Mouse (Mus musculus) spleen, embryonic (tissue): ENCODE measurements around the gene Numa1.

ENCODE experiments used
- CTCF ChIA-PET: fragments of 350-600 bp; sonication (Branson Sonifier 250); formaldehyde crosslinking; loops from one replicate; lab custom pipeline; 2022; lab: Charles Lee

The Numa1 gene

DNA sequence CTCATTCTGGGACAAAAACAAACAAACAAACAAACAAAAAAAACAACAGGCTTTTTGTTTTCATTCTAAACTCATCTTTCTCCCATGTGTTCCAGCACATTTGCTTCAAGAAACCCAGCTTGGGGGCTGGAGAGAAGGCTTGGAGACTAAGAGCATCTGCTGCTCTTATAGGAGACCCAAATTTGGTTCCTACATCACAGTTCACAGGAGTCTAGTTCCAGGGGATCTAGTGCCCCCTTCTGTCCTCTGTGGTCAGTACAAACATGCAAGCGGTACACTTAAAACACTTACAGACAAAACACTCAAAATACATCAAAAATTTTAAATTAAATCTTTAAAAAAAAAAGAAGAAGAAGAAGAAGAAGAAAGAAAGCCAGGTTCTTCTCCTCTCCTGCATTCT lies 101.0 kb downstream of the Numa1 start:
- CTCF ChIA-PET, result no interaction called here

DNA sequence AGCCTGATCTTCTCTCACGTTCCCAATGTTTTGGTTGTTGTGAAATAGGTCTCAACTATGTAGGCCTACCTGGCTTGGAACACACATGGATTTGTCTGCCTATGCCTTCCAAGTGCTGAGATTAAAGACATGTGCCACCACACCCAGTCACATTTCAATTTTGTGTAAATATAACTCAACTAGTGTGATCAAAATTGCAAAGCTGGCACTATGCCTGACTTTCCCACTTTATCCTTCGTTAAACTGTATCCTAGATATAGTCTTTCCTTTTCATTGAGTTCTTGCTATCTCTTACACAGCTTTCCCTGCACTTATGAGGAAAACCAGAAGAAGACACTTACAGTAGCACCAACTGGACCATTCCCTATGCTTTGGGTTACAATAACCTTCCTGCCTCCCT lies 101.6 kb downstream of the Numa1 start:
- CTCF ChIA-PET, result no interaction called here

DNA sequence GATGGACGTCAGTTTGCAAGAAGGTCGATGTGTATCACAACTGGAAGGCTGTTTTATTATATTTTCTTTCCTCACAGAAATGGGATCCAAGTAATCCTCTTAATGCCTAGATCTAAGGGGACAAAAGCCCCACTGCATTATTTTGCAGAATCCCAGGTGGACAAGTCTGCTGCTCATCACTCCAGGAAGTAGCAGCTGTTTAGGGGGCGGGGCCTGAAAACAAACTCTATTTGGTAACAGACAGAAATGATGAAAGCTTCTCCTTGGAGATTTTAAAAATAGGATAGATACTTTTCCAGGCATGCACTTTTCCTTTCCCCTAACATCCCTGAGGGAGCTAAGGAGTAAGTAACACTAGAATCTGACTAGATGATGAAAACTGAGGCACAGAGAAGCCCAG lies 103.4 kb downstream of the Numa1 start:
- CTCF ChIA-PET, result interaction anchor here (0.7 kb wide), 1 partner anchor 11 kb away, joined by 5 read pairs; no protein-coding TSS in a partner anchor

DNA sequence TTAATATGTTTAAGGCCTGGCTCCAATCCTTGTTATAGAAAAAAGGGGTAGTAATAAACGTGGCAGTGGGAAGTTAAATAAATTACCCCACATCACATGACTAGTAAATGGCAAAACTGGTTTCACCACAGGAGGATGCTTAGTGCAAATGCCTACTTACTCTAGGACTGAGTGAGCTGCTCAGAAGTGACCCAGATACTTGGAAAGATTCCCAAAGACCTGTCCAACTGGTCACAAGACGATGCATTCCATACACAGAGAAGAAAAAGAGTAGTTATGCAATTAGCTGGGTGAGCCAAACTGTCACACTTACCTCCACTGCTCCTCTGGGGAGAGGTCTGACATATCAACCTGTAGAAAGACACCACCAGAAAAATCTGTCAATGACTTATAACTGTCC lies 108.4 kb downstream of the Numa1 start:
- CTCF ChIA-PET, result no interaction called here

DNA sequence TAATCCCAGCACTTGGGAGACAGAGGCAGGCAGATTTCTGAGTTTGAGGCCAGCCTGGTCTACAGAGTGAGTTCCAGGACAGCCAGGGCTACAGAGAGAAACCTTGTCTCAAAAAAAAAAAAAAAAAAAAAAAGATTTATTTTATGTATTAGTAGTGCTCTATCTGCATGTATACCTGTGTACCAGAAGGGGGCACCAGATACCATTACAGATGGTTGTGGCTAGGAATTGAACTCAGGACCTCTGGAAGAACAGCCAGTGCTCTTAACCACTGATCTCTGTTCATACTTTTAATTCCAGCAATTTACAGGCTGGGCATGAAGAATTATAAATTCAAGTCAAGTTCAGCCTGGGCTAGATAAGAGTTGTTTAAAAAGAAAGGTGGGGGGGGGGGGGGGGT lies 114.6 kb downstream of the Numa1 start:
- CTCF ChIA-PET, result interaction anchor here (0.7 kb wide), 1 partner anchor 23 kb away, joined by 3 read pairs; no protein-coding TSS in a partner anchor

DNA sequence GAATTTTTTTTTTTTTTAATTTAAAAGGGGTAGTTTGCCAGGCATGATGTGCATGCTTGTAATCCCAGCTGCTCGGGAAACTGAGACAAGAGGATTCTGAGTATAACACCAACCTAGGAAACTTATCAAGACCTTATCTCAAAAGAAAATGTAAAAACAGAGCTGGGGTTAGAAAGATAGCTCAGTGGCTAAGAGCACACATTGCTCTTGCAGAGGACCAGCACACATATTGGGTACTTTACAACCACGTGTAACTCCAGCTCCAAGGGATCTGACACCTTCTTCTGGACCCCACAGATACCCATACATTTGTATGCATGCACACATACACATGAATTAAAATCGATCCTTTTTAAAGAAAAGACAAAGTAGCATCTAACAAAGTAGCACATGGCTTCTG lies 127.4 kb downstream of the Numa1 start:
- CTCF ChIA-PET, result no interaction called here

DNA sequence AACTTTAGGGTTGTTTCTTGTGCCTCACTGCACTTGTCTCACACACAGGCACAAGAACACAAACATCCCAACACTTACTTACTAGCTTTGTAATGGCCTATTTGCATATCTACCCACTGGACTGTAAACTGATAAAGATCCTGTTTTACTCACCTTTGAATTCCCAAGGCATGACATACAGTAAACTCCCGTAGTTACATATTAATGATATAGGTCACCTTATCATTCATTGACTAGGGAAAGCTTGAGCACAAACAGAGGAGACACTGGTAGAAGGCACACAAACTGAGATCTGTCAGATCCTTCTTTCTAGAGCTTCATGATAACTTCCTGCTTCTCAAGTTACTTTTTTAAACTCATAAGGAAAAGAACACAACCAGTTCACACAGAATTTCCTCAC lies 128.3 kb downstream of the Numa1 start:
- CTCF ChIA-PET, result no interaction called here

DNA sequence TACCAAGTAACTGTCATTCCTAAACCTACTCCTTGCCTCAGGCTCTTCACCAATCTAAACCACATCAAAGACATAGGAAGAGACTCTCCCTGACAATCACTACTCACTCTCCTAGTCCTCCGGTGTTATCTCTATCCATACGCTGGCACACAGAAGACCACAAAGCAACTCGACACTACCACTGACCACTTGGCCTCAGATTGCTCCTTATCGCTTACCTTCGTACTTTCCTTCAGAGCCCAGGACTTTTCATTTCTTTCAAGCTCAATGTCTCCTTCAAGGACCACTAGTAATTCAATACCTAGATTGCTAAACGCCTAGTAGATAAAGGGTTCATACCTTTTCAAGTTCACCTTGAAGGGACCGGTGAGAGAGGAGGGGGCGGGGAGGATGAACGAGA lies 130.0 kb downstream of the Numa1 start:
- CTCF ChIA-PET, result no interaction called here
